Mouse (Mus musculus) heart, embryonic 14.5 days (tissue): ENCODE data around the gene Snrnp35. TPM values are rescaled to one million over a fixed set of nuclear protein-coding genes. Genes with fewer than 3 reads are reported as not detected.

Experiments used
- ATAC-seq: fragments of 200-750 bp; cut with Nextera tagmentation; 2 replicates; pipeline ENCODE4 v1.8.0; 2017; ENCODE audit warnings: low read depth, moderate TSS enrichment; ENCODE audit not compliant: insufficient number of reproducible peaks, insufficient read depth, low FRiP score
- H3K27ac ChIP-seq, 2 experiments: fragments of 200-500 bp in 1 of 2; fragments of 300-500 bp in 1 of 2; sonication (generic) in 1 of 2; replicated peaks in 1 of 2; 2 replicates each; pipeline ENCODE4 v1.5.1; 2012 to 2014; ENCODE audit warnings: low read depth in 2 of 2, low read length in 2 of 2, control low read depth in 1 of 2, mild to moderate bottlenecking in 1 of 2, mixed read lengths in 1 of 2; ENCODE audit not compliant: control insufficient read depth in 1 of 2, insufficient read depth in 1 of 2
- H3K27me3 ChIP-seq: fragments of 300-500 bp; sonication (generic); 2 replicates; pipeline ENCODE4 v1.6.1; 2014; ENCODE audit warnings: mild to moderate bottlenecking, low read length, control low read depth; ENCODE audit not compliant: control insufficient read depth, insufficient read depth
- H3K36me3 ChIP-seq: fragments of 300-500 bp; sonication (generic); 2 replicates; pipeline ENCODE4 v1.6.1; 2014; ENCODE audit warnings: mild to moderate bottlenecking, control low read depth, low read length, mixed read lengths; ENCODE audit not compliant: control insufficient read depth, insufficient read depth
- H3K4me1 ChIP-seq, 2 experiments: fragments of 200-500 bp in 1 of 2; fragments of 300-500 bp in 1 of 2; sonication (generic) in 1 of 2; 2 replicates each; pipeline ENCODE4 v1.6.1; 2012 to 2014; ENCODE audit warnings: low read length in 2 of 2, control low read depth in 1 of 2, mixed read lengths in 1 of 2; ENCODE audit not compliant: control insufficient read depth in 2 of 2, insufficient read depth in 2 of 2
- H3K4me2 ChIP-seq: fragments of 300-500 bp; sonication (generic); 2 replicates; pipeline ENCODE4 v1.6.1; 2014; ENCODE audit warnings: mild to moderate bottlenecking, low read length
- H3K4me3 ChIP-seq, 2 experiments: fragments of 200-500 bp in 1 of 2; fragments of 300-500 bp in 1 of 2; sonication (generic) in 1 of 2; 2 replicates each; pipeline ENCODE4 v1.5.1; 2012 to 2014; ENCODE audit warnings: low read length in 2 of 2, mild to moderate bottlenecking in 2 of 2, control low read depth in 1 of 2, low read depth in 1 of 2, moderate library complexity in 1 of 2; ENCODE audit not compliant: control insufficient read depth in 1 of 2, insufficient read depth in 1 of 2
- H3K9ac ChIP-seq: fragments of 300-500 bp; sonication (generic); 2 replicates; pipeline ENCODE4 v1.6.1; 2014; ENCODE audit warnings: mild to moderate bottlenecking, low read length
- H3K9me3 ChIP-seq: fragments of 300-500 bp; sonication (generic); 2 replicates; pipeline ENCODE4 v1.6.1; 2016; ENCODE audit warnings: low read length, control low read depth; ENCODE audit not compliant: control insufficient read depth
- WGBS: fragments of 180-500 bp; shearing (Covaris S2); extraction: QIAGEN DNeasy Blood & Tissue Kit; methylation state at CpG from one replicate; pipeline ENCODE4 v1.1.7; 2014; 5-methylcytosine and 5-hydroxymethylcytosine counted together
- polyA plus RNA-seq: library from polyadenylated mRNA; unstranded; fragments of >200 nt; fragmentation: Nextera tagmentation; extraction: Ambion mirVana; gene quantifications from 2 replicates; pipeline ENCODE4 v1.2.1, GENCODE M21; 2014

The Snrnp35 gene
- polyA plus RNA-seq, 1 experiment from 2014 or later = 11.5 TPM

GRCm38 (mm10) chr5:124444661-124445561 is 38.0 kb upstream of the Snrnp35 start:
- peak overlapping the region; percentile 78 to 91 for H3K27ac ChIP-seq
- H3K9me3 ChIP-seq = no peaks in the 10 kb centered on the region
- H3K27me3 ChIP-seq = no peaks in the 10 kb centered on the region
- peak; percentile 84 for ATAC-seq
- WGBS = 4% methylated on average over 39 of the region's 66 CpGs
- peak overlapping the region; percentile 94 for H3K9ac ChIP-seq
- H3K36me3 ChIP-seq = peaks cover 31% of the 10 kb centered on the region
- peak overlapping the region; percentile 89 for H3K4me2 ChIP-seq
- peaks cover 10 to 37% of the 10 kb centered on the region in 2 experiments for H3K4me1 ChIP-seq
- peak overlapping the region; percentile 83 to 93 for H3K4me3 ChIP-seq

GRCm38 (mm10) chr5:124445621-124446293 is 37.2 kb upstream of the Snrnp35 start:
- no peaks in the 10 kb centered on the region for H3K27me3 ChIP-seq

GRCm38 (mm10) chr5:124446301-124446881 is 36.5 kb upstream of the Snrnp35 start:
- H3K27ac ChIP-seq = peak overlapping the region; percentile 87 to 91
- peaks cover 13 to 30% of the 10 kb centered on the region in 2 experiments for H3K4me1 ChIP-seq
- H3K27me3 ChIP-seq = no peaks in the 10 kb centered on the region
- WGBS = 0% methylated on average over 15 of the region's 15 CpGs
- no peaks in the 10 kb centered on the region for H3K9me3 ChIP-seq
- peak overlapping the region; percentile 83 to 93 for H3K4me3 ChIP-seq
- H3K4me2 ChIP-seq = peak overlapping the region; percentile 89
- ATAC-seq = peak; percentile 66
- H3K9ac ChIP-seq = peak overlapping the region; percentile 94
- H3K36me3 ChIP-seq = peaks cover 46% of the 10 kb centered on the region

More at GRCm38 (mm10) chr5:124445621-124446293, 37.2 kb upstream of the Snrnp35 start:
- peak overlapping the region; percentile 83 to 93 for H3K4me3 ChIP-seq
- H3K4me1 ChIP-seq = peaks cover 13 to 34% of the 10 kb centered on the region in 2 experiments
- peak overlapping the region; percentile 87 to 91 for H3K27ac ChIP-seq
- peak overlapping the region; percentile 94 for H3K9ac ChIP-seq
- 0% methylated on average over 50 of the region's 77 CpGs for WGBS
- peak overlapping the region; percentile 89 for H3K4me2 ChIP-seq
- ATAC-seq = peak; percentile 49
- H3K9me3 ChIP-seq = no peaks in the 10 kb centered on the region
- H3K36me3 ChIP-seq = peaks cover 39% of the 10 kb centered on the region

GRCm38 (mm10) chr5:124449494-124449893 is 33.4 kb upstream of the Snrnp35 start:
- Histone ChIP-seq H3K36me3 (peaks cover 77% of the 10 kb centered on the region), H3K4me1 (peaks cover 21 to 42% of the 10 kb centered on the region in 2 experiments), H3K9ac (no peak overlapping the region), H3K4me2 (no peak overlapping the region), H3K27me3 (no peaks in the 10 kb centered on the region), H3K27ac (peak overlapping the region; percentile 31 to 33; a peak in 1 of 4 replicates), H3K9me3 (no peaks in the 10 kb centered on the region), H3K4me3 (no peak overlapping the region)
- 71% methylated on average over 6 of the region's 6 CpGs for WGBS
- no peak for ATAC-seq

GRCm38 (mm10) chr5:124450051-124450450 is 32.9 kb upstream of the Snrnp35 start:
- Histone ChIP-seq H3K27ac (peak overlapping the region in 1 of 2 experiments; percentile 20; a peak in 1 of 4 replicates), H3K9ac (no peak overlapping the region), H3K27me3 (no peaks in the 10 kb centered on the region), H3K36me3 (peaks cover 82% of the 10 kb centered on the region), H3K4me3 (no peak overlapping the region), H3K4me2 (no peak overlapping the region), H3K4me1 (peaks cover 18 to 36% of the 10 kb centered on the region in 2 experiments), H3K9me3 (no peaks in the 10 kb centered on the region)
- ATAC-seq = no peak
- 62% methylated on average over 7 of the region's 7 CpGs for WGBS

- Histone ChIP-seq H3K27me3 (no peaks in the 10 kb centered on the region), H3K27ac (peak overlapping the region in 1 of 2 experiments; percentile 20; a peak in 1 of 4 replicates), H3K4me1 (peaks cover 18 to 36% of the 10 kb centered on the region in 2 experiments), H3K9ac (no peak overlapping the region), H3K36me3 (peaks cover 90% of the 10 kb centered on the region), H3K4me2 (no peak overlapping the region), H3K9me3 (no peaks in the 10 kb centered on the region), H3K4me3 (no peak overlapping the region)
- 78% methylated on average over 15 of the region's 16 CpGs for WGBS
- ATAC-seq = no peak
Observed at GRCm38 (mm10) chr5:124450641-124451340, 32.1 kb upstream of the Snrnp35 start.
